Mouse (Mus musculus): Measurements from ENCODE around the gene Aldh1l1. TPM values are rescaled to one million over a fixed set of nuclear protein-coding genes. Genes with fewer than 3 reads are reported as not detected.

Aldh1l1 gene
- total RNA-seq, 2 experiments from 2014 or later, result 1.7 to 4.9 TPM

- no peak for DNase-seq
These were observed 60.8 kb downstream of the Aldh1l1 start for GRCm38 (mm10) chr6:90547041-90547440.

- peak; percentile 57 to 60 for DNase-seq
These were observed 64.1 kb downstream of the Aldh1l1 start for GRCm38 (mm10) chr6:90550161-90550912.

DNA sequence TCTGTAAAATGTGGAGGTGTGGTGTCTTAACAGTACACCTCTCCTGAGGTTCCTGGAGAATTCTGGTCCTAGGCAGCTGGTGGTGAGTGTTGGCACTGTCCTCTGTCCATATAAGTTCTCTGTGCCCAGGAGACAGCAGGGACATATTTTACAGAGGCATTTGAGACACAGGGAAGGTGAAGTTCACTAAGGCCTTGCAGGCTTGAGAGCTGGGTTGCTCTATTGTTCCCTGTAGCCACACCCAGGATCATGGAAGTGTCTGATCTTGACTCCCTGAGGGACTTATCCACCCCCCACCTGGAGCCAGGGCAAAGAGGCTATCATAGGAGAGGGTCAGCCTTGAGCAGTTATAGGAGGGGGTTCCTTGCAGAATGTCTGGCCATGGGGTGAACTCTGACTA, 65.0 kb downstream of the Aldh1l1 start:
- no peak for DNase-seq

- no peak for DNase-seq
These were observed 67.0 kb downstream of the Aldh1l1 start for GRCm38 (mm10) chr6:90553197-90553596.

- DNase-seq, result no peak
These were observed 67.5 kb downstream of the Aldh1l1 start for GRCm38 (mm10) chr6:90553682-90554081.

GRCm38 (mm10) chr6:90556534-90557058, 70.4 kb downstream of the Aldh1l1 start:
- peak in 1 of 2 experiments; percentile 65 for DNase-seq

- DNase-seq, result no peak
These were observed 70.8 kb downstream of the Aldh1l1 start for GRCm38 (mm10) chr6:90557077-90557476.

DNA sequence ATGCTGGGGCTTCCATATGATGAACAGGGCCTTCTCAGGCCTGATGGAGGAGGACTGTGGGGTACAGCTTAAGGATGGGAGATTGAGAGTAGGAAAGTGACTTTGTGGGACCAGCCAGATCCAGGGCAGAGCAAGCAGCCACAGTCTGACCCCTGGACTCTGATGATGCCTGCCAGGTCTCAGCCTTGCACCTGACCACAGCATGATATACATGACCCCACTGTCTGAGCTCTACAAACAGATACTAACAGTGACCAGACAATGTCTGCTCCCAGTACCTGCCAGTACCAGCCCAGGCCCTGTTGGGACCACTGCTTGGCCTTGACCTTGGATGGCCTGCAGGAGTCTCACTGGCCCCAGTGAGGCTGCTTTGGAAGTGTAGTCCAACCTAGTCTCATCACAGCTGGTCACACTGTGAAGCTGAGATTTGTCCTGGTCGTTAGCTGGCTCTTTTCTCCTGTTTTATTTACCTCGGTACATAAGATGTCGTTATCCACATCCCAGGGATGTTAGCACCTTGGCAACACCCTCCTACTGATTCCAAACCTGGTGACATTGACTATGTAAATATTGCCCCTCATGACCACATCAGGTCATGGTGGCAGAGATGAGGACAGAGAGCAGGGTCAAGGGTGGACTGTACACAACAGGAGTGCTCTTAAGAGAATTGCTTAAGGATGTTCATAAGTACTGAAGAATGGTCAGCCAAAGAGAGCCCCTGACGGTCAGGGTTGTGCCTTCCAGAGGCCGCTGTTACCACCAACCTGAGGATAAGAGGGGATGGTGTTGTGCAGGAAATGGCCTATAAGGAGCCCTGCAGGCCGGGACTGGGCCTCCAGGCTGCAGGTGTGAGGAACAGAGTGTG, 71.8 kb downstream of the Aldh1l1 start:
- DNase-seq, result no peak

DNA sequence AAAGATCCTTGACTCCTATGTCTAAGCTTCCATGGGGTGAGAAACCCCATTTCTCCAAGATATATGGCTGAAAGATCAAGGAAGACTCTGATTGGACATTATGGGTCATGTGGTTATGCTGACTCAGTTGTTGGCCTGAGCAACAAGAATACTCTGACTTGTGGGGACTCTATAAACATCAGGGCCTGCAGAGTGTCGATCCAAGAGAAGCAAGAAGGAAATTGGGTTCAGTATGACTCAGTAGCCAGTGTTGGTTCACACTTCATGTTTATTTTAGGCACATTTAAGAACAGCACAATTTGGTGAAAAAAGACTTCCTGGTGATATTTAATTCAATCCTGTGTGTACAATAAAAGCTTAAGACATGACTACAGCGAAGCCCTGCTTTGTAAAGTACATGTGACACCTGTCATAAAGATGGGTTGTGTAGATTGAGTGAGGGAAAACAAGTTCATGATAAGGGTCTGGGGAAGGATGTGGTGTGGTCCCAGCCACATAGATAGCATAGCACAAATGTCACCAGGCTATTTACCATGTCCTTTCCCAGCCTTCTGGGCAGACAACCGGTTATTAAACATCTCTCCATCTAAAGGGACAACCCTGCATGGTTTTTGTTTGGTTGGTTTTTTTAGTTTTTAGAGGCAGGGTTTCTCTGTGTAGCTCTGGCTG, 74.3 kb downstream of the Aldh1l1 start:
- DNase-seq, result no peak

DNA sequence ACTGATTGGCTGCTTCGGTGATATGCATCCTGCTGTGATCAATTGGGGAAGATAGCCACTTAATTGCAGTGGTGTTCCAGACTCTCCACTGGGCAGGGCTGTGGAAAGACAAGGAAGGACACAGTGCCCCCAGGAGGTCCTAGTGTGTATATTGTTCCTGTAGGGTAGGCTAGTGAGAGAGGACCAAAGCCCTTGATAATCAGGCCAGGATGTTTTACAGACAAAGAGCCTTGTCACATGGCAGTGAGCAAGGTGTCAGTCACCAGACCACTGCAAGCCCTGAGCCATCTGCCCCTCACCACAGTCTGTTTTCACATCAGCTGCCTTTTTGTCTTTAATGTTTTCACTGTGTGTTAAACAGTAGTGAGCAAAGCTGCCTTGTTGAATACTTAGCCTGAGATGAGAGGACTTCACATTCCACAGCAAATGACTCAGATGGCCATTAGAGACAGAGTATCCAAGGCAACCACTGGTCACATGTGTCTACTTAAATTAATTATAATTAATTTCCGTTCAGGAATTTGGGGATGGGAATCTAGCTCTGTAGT, 75.1 kb downstream of the Aldh1l1 start:
- DNase-seq, result no peak

GRCm38 (mm10) chr6:90564240-90564639, 78.0 kb downstream of the Aldh1l1 start:
- DNase-seq, result no peak

GRCm38 (mm10) chr6:90565357-90566215, 79.4 kb downstream of the Aldh1l1 start:
- DNase-seq, result no peak

DNA sequence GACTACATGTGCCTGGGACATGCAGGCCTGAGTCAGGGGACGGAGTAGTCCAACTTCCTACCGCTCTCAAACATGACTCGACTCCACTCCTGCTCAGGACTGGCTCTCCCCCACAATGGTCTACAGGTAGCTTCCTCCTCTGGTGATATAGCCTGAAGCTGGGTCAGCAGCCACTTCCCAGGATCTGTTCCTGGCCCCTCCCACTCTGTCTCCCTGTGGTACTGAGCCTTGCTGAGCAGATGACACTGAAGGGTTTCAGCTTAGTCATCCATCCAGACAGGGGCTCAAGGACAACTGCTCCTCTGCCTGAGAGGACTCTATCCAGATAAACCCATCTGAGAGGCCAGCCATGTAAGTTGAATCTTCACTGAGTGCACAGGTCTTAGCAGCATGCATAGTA, 81.3 kb downstream of the Aldh1l1 start:
- DNase-seq, result no peak

GRCm38 (mm10) chr6:90567928-90568327, 81.7 kb downstream of the Aldh1l1 start:
- DNase-seq, result no peak

DNA sequence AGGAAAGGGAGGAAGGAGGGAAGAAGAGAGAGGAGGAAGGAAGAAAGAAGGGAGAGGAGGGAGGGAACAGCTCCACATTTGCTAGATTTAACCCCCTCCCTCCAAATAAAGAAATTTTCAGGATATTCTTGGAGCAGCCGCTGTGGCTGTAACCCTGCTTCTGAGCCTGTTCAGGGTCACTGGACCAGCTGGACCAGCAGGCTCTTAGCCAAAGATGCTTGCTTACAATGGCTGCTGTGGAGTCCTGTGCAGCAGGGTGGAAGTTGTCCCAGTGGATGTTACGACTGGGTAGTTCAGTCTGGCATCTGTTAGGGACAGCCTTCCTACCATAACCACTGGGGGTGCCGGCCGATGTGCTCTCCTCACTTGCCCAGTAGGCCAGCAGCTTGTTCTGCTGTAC, 82.5 kb downstream of the Aldh1l1 start:
- no peak for DNase-seq

DNA sequence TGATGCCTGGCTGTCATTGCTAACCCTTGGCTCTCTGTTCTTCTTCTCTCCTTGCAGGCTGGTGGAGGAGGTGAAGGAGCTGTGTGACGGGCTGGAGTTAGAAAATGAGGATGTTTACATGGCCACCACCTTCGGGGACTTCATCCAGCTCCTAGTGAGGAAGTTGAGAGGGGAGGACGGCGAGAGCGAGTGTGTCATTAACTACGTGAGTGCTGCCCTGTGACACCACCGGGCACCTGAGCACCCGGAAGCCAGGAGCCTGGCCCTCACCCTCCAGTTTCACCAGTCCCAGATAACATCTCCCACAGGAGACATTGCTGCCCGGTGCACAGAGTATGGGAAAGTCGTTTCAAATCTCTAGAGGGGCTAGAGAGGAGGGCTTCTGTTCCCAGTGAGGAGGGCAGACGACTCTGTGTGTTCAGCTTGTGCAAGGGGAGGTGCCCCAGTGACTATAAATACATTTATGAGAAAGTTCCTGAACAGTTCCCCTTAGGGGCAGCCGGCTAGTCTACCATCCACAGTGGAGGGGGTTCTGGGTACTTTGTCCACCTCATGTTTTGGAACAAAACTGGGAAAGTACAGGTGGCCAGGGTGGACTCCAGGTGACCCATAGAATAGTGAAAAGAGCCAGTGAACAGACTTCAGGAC, 83.6 kb downstream of the Aldh1l1 start:
- no peak for DNase-seq

GRCm38 (mm10) chr6:90570392-90570791, 84.2 kb downstream of the Aldh1l1 start:
- no peak for DNase-seq

DNA sequence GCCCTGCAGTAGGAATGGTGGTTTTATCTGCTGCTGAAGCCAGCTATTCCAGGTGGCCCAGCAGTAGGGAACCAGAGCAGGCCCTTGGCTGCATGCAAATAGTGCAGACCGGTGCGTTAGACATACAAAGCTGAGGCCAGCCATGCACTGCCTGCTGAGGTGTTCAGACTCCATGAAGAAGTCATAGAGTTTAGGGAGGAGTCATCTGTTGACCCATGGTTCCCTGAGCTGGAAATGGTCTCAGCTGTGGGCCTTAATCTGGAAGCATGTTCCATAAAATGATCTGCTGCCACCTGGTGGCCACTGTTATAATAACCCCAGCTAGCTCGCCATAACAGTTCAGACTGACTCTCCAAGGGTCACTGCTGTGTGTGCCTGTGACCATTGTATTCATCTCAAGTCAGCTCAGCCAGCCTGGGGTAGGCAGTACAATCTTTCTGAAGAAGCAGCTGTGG, 89.1 kb downstream of the Aldh1l1 start:
- DNase-seq, result peak; percentile 64 to 90

DNA sequence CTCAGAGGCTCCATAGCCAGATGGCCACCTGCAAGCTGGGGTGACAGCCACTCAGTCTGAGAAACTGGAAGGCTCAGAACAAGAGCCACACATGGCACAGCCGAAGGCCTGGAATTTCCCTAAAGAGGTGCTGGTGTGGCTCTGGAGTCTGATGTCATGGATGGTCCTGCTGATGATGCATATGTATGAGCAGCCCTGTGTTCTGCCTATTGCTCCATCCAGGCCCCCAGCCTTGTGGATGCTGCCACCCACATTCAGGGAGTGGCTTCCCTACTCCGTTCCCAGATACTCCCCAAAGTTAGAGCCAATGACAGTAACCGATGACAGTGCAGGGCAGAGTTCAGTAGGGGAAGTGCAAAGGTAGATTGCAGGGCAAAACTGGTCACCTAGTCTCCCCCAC, 91.9 kb downstream of the Aldh1l1 start:
- no peak for DNase-seq

DNA sequence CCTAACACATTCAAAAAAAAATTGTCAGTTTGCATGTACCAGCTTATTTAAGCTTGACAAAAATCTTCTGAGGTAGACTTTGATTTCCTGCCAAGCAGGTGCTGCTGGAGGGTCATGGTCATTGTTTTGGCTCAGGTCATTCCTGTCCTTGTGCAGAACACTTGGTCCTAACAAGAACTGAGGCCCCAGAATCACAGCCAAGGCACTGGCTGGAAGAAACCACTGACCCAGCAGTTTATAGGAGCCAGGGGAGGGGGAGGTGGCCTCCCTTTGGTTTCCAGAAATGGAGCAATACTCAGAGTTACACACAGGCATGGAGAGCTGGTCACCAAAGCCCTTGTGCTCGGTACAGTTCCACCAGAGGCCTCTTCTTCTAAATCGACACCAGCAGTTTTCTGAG, 96.1 kb downstream of the Aldh1l1 start:
- DNase-seq, result no peak

DNA sequence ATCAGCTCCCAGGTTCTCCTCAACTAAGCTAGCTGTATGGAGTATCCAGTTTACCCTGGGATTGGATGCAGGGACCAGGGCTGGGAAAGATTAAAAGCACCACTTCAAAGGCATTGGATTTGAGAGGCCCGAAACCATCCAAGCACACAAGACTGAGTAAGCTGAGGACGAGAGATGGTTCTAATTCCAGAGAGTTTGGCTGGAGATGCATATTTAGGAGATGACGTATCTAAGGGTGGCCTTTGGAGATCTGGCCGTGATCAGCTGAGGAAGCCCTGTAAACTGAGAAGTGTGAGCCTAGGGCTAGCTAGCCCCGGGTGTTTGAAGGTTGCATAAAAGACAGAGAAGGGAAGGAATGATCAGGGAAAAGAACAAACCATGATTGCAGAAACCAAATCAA, 101.9 kb downstream of the Aldh1l1 start:
- no peak for DNase-seq

Data from heart, adult 18-20 months (tissue).